Mouse (Mus musculus) ES-Bruce4 (cell line): ENCODE data around the gene Rpa2.

Experiments
- CTCF ChIP-seq: IDR thresholded peaks from one replicate; pipeline ENCODE4 v1.8.1; 2011; ENCODE audit warnings: low read depth, low read length
- EP300 ChIP-seq: IDR thresholded peaks from 2 replicates; pipeline ENCODE4 v1.6.1; 2011; ENCODE audit warnings: low read depth, low read length; ENCODE audit not compliant: insufficient read depth
- POLR2A ChIP-seq: IDR thresholded peaks from one replicate; pipeline ENCODE4 v1.8.1; 2011; ENCODE audit warnings: low read length; ENCODE audit not compliant: insufficient read depth

DNA sequence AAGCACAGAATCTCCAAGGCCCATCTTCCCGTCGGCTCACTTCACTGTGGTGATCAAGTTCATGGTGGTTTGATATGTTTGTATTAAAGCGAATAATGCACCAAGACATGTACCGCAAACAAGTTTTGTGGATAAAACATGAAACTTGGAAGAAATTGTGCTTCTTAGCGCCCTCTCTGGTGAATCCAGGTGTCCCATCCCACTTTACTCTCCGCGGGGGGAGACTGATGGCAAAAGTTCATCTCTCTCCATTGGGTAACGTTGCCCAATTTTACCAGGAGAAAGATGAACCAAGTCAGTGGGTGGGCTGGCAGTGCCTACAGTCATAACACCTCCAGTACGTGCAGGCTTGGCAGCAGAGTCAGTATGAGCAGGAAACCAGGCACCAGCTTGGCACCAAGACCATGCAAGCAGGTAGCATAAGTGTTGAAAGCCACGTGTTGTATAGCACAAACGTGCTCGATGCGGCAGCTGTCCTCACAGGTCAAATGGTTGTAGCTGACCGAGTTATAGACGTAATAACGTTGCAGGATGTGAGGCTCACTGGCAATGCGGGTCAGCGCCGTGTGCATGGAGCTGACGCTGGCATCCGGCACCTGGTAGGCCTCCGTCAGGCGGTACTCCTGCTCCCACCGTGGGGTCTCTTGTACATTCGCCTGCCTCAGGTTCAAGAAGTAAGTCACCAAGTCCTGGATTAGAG is 34.9 kb upstream of the Rpa2 start:
- TF ChIP-seq CTCF, result peak; percentile 32
- TF ChIP-seq EP300, result no peak
- no peak for TF ChIP-seq POLR2A
